Mouse (Mus musculus): Measurements from ENCODE around the gene Kcnq1. TPM values are rescaled to one million over a fixed set of nuclear protein-coding genes. Genes with fewer than 3 reads are reported as not detected.

Kcnq1 gene
- polyA plus RNA-seq, 1 experiment from 2014 or later, result 0.73 TPM

GRCm38 (mm10) chr7:143068882-143069591, 37.1 kb upstream of the Kcnq1 start, which contains the start of gene Tssc4:
Tssc4 (plus strand) TSS chr7:143069249.
- Histone ChIP-seq H3K4me1 (peaks cover 18% of the 10 kb centered on the region), H3K9me3 (no peaks in the 10 kb centered on the region), H3K27ac (peak within 1 kb of the TSS; percentile 87), H3K9ac (peak within 1 kb of the TSS; percentile 81), H3K4me2 (replicated peaks) (peak within 1 kb of the TSS; percentile 99), H3K27me3 (no peaks in the 10 kb centered on the region), H3K36me3 (peaks cover 35% of the 10 kb centered on the region), H3K4me3 (peak within 1 kb of the TSS; percentile 76)
- under 1% methylated on average over 51 of the region's 51 CpGs for WGBS
- peak; percentile 97 for ATAC-seq (ENCODE audit: insufficient number of reproducible peaks, insufficient read depth, low FRiP score, low TSS enrichment)

DNA sequence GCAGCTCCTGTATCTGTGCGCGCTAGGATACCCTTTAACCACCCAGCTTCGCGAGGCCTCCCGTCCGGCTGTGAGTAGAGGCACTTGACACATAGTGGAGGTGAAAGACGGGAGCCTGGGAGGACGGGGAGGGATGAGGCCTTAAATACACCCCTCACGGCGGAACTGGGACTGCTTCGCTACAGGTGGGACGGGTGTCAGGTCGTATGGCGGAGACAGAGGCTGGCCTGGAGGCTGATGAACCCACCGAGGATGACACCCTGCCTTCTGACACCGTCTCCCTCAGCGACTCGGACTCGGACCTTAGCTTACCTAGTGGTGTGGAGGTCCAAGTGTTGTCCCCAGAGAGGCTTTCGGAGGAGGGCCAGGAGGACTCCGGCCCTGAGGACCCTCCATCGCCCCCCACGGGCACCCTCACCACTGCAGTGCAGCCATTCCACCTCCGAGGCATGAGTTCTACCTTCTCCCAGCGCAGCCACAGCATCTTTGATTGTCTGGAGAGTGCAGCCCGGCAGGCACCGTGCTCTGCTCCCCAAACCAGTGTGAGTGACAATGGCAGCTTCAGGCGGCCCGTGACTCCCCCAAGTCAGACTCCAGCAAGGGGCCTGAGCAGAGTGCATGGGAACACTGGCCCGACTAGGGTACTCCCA, 36.3 kb upstream of the Kcnq1 start:
- peak overlapping the region; percentile 76 for H3K4me3 ChIP-seq
- peaks cover 18% of the 10 kb centered on the region for H3K4me1 ChIP-seq
- WGBS, result 13% methylated on average over 30 of the region's 30 CpGs
- H3K9ac ChIP-seq, result peak overlapping the region; percentile 81
- H3K27ac ChIP-seq, result peak overlapping the region; percentile 69
- H3K9me3 ChIP-seq, result no peaks in the 10 kb centered on the region
- peaks cover 26% of the 10 kb centered on the region for H3K36me3 ChIP-seq
- peak overlapping the region; percentile 99 for H3K4me2 ChIP-seq (replicated peaks)
- ATAC-seq (ENCODE audit: insufficient number of reproducible peaks, insufficient read depth, low FRiP score, low TSS enrichment), result no peak
- no peaks in the 10 kb centered on the region for H3K27me3 ChIP-seq

DNA sequence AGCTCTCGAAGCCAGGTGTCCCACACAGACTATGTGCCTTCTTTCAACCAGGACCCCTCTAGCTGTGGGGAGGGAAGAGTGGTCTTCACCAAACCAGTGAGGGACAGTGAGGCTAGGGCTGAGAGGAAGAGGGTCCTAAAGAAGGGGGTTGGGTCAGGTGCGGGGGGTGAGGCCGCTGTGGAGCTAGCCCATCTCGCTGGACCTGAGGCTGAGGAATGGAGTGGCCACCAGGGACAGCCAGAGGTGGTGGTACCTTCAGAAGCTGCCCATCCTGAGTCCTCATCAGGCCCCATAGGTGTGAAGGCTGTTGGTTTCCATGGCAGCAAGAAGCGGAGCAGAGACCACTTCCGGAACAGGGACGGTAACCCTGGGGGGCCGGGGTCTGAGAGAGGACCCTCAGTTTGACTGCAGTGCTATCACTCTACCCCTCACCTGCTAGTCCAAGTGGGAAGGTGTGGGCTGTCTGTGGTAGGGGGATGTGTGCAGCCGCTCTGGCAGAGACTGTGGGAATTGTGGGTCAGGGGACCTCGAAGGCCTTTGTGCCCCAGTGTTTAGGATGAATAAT, 35.6 kb upstream of the Kcnq1 start:
- WGBS, result 86% methylated on average over 10 of the region's 10 CpGs
- peaks cover 19% of the 10 kb centered on the region for H3K36me3 ChIP-seq
- no peaks in the 10 kb centered on the region for H3K27me3 ChIP-seq
- peak overlapping the region; percentile 76 for H3K4me3 ChIP-seq
- H3K9ac ChIP-seq, result peak overlapping the region; percentile 81
- H3K27ac ChIP-seq, result no peak overlapping the region
- ATAC-seq (ENCODE audit: insufficient number of reproducible peaks, insufficient read depth, low FRiP score, low TSS enrichment), result no peak
- peak overlapping the region; percentile 99 for H3K4me2 ChIP-seq (replicated peaks)
- peaks cover 18% of the 10 kb centered on the region for H3K4me1 ChIP-seq
- no peaks in the 10 kb centered on the region for H3K9me3 ChIP-seq

DNA sequence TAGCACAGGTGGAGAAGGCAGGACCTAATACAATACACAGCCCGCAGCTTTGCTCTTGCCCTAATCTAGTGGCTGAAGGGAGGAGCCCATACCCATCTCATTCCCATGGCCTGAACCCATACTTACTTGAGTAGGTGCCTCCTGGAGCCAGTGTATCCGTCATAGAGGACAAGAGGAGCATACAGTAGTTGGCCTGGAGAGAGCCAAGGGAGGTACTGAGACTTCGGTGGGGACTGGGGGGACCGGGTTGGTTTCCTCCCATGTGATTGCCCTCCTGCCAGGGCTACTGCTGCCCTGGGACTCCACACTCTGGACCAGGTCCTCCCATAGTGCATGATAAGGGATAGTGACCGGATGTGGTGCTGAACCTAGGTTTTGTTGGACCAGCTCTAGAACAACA, 33.6 kb upstream of the Kcnq1 start:
- H3K4me3 ChIP-seq, result no peak overlapping the region
- WGBS, result 82% methylated on average over 5 of the region's 5 CpGs
- H3K4me2 ChIP-seq (replicated peaks), result no peak overlapping the region
- H3K9me3 ChIP-seq, result no peaks in the 10 kb centered on the region
- H3K9ac ChIP-seq, result no peak overlapping the region
- no peaks in the 10 kb centered on the region for H3K27me3 ChIP-seq
- no peak overlapping the region for H3K27ac ChIP-seq
- 0 out of 2 replicates have a peak, but pooled peaks cover 3% of the 10 kb centered on the region for H3K36me3 ChIP-seq
- no peak for ATAC-seq (ENCODE audit: insufficient number of reproducible peaks, insufficient read depth, low FRiP score, low TSS enrichment)
- peaks cover 18% of the 10 kb centered on the region for H3K4me1 ChIP-seq

DNA sequence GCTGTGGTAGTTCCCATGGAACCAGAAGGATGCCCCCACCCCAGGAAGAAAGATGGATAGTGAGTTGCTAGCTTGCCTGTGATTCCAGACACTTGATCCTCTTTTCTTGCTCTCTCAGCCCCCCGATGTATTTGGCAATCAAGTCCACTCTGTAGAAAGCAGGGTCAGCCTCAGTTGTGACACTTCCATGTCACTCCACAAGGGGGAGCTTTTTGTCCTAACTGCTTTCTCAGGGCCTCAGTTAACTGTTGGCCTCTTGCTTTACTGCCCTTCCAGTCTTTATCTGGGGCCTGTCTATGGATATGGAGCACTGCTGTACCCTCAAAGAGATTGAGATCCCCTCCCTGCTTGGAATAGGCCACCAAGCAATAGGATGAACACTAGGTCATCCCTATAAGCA, 33.1 kb upstream of the Kcnq1 start:
- ATAC-seq (ENCODE audit: insufficient number of reproducible peaks, insufficient read depth, low FRiP score, low TSS enrichment), result no peak
- WGBS, result 65% methylated on average over 1 of the region's 1 CpGs
- H3K27me3 ChIP-seq, result no peaks in the 10 kb centered on the region
- H3K36me3 ChIP-seq, result 0 out of 2 replicates have a peak, but pooled peaks cover 3% of the 10 kb centered on the region
- no peaks in the 10 kb centered on the region for H3K9me3 ChIP-seq
- H3K4me3 ChIP-seq, result no peak overlapping the region
- no peak overlapping the region for H3K9ac ChIP-seq
- H3K27ac ChIP-seq, result no peak overlapping the region
- H3K4me2 ChIP-seq (replicated peaks), result no peak overlapping the region
- H3K4me1 ChIP-seq, result peaks cover 18% of the 10 kb centered on the region

GRCm38 (mm10) chr7:143075394-143075793, 30.8 kb upstream of the Kcnq1 start:
- Histone ChIP-seq H3K4me3 (no peak overlapping the region), H3K9ac (no peak overlapping the region), H3K4me1 (peaks cover 8% of the 10 kb centered on the region), H3K27me3 (no peaks in the 10 kb centered on the region), H3K36me3 (0 out of 2 replicates have a peak, but pooled peaks cover 3% of the 10 kb centered on the region), H3K9me3 (no peaks in the 10 kb centered on the region), H3K4me2 (replicated peaks) (no peak overlapping the region), H3K27ac (no peak overlapping the region)
- ATAC-seq (ENCODE audit: insufficient number of reproducible peaks, insufficient read depth, low FRiP score, low TSS enrichment), result no peak
- 75% methylated on average over 5 of the region's 5 CpGs for WGBS

DNA sequence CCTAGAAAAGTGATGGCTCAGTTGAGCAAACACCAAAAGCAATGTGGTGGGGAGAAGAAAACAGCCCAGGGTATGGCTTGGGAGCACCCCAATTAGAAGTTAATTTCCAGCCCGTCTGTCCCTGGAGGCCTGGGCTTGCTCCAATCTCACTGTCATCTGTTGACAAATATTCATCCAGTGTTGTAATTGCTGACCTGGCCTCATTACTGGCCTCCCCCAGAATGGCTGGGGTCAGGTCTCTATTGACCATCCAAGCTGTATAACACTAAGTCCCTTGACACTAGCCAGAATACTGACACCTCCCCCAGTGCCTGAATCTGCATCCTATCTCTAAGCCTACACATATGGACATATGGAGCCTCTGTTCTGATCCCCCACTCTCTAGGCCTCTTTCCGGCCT, 28.8 kb upstream of the Kcnq1 start:
- Histone ChIP-seq H3K36me3 (no peaks in the 10 kb centered on the region), H3K27me3 (no peaks in the 10 kb centered on the region), H3K9ac (no peak overlapping the region), H3K9me3 (no peaks in the 10 kb centered on the region), H3K4me2 (replicated peaks) (no peak overlapping the region), H3K4me3 (no peak overlapping the region), H3K27ac (no peak overlapping the region), H3K4me1 (no peaks in the 10 kb centered on the region)
- ATAC-seq (ENCODE audit: insufficient number of reproducible peaks, insufficient read depth, low FRiP score, low TSS enrichment), result no peak
- WGBS, result 80% methylated on average over 2 of the region's 2 CpGs

DNA sequence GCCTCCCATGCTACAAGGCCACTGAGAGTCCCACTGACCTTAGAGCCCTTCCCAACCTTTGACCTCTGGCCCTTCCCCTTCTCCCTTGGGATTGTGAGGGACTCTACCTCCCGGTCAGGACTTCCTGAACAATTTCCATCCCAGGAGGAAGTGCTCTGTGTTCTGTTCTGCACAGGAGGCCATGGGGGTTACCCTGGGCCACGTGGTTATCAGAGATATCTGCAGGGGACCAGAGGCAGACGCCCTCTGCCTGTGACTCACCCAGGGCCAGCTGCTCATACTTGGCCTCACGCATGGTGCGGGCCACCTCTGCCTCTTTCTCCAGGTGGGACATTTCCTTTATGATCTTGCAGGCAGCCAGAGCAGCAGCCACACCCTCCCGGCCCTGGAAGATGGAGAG, 24.1 kb upstream of the Kcnq1 start:
- Histone ChIP-seq H3K9ac (no peak overlapping the region), H3K36me3 (no peaks in the 10 kb centered on the region), H3K9me3 (no peaks in the 10 kb centered on the region), H3K27ac (no peak overlapping the region), H3K4me3 (no peak overlapping the region), H3K4me2 (replicated peaks) (no peak overlapping the region), H3K27me3 (no peaks in the 10 kb centered on the region), H3K4me1 (peaks cover 5% of the 10 kb centered on the region; the same call in 1 of the 2 replicates)
- WGBS, result 57% methylated on average over 6 of the region's 6 CpGs
- no peak for ATAC-seq (ENCODE audit: insufficient number of reproducible peaks, insufficient read depth, low FRiP score, low TSS enrichment)

GRCm38 (mm10) chr7:143083708-143084107, 22.5 kb upstream of the Kcnq1 start:
- Histone ChIP-seq H3K9ac (no peak overlapping the region), H3K36me3 (no peaks in the 10 kb centered on the region), H3K27me3 (no peaks in the 10 kb centered on the region), H3K4me1 (peaks cover 8% of the 10 kb centered on the region; the same call in 1 of the 2 replicates), H3K9me3 (no peaks in the 10 kb centered on the region), H3K4me2 (replicated peaks) (no peak overlapping the region), H3K27ac (no peak overlapping the region), H3K4me3 (no peak overlapping the region)
- WGBS, result 68% methylated on average over 2 of the region's 2 CpGs
- no peak for ATAC-seq (ENCODE audit: insufficient number of reproducible peaks, insufficient read depth, low FRiP score, low TSS enrichment)

GRCm38 (mm10) chr7:143086366-143086765, 19.8 kb upstream of the Kcnq1 start:
- Histone ChIP-seq H3K9me3 (no peaks in the 10 kb centered on the region), H3K4me2 (replicated peaks) (peak overlapping the region; percentile 12; the same call in 1 of the 2 replicates), H3K27me3 (no peaks in the 10 kb centered on the region), H3K9ac (no peak overlapping the region), H3K4me3 (no peak overlapping the region), H3K36me3 (no peaks in the 10 kb centered on the region), H3K27ac (peak overlapping the region; percentile 62), H3K4me1 (peaks cover 8% of the 10 kb centered on the region; the same call in 1 of the 2 replicates)
- ATAC-seq (ENCODE audit: insufficient number of reproducible peaks, insufficient read depth, low FRiP score, low TSS enrichment), result no peak; the same call in 1 of the 2 replicates
- WGBS, result 41% methylated on average over 2 of the region's 2 CpGs

GRCm38 (mm10) chr7:143087070-143087579, 19.0 kb upstream of the Kcnq1 start:
- WGBS, result 31% methylated on average over 4 of the region's 4 CpGs
- Histone ChIP-seq H3K27ac (peak overlapping the region; percentile 62), H3K27me3 (no peaks in the 10 kb centered on the region), H3K36me3 (no peaks in the 10 kb centered on the region), H3K4me1 (peaks cover 8% of the 10 kb centered on the region; the same call in 1 of the 2 replicates), H3K9ac (no peak overlapping the region), H3K4me3 (no peak overlapping the region), H3K4me2 (replicated peaks) (peak overlapping the region; percentile 12; the same call in 1 of the 2 replicates), H3K9me3 (no peaks in the 10 kb centered on the region)
- peak; percentile 87 for ATAC-seq (ENCODE audit: insufficient number of reproducible peaks, insufficient read depth, low FRiP score, low TSS enrichment)

All from embryonic facial prominence, embryonic 12.5 days (tissue).